Mouse (Mus musculus) gonadal fat pad, adult 2 months (tissue): ENCODE measurements around the gene Rpl18a. TPM values are rescaled to one million over a fixed set of nuclear protein-coding genes. Genes with fewer than 3 reads are reported as not detected.

Experiments
- DNase-seq: peaks from one replicate; pipeline ENCODE4 v3.0.0-alpha.2; 2012; ENCODE audit warnings: low read depth
- polyA plus RNA-seq: library from polyadenylated mRNA; depleted of rRNA; stranded (reverse); fragments of >200 nt; gene quantifications from 2 replicates; pipeline ENCODE4 v1.2.3, GENCODE M21; 2012; rRNA removed

Gene Rpl18a
- polyA plus RNA-seq, 1 experiment, result 3,579 TPM

DNA sequence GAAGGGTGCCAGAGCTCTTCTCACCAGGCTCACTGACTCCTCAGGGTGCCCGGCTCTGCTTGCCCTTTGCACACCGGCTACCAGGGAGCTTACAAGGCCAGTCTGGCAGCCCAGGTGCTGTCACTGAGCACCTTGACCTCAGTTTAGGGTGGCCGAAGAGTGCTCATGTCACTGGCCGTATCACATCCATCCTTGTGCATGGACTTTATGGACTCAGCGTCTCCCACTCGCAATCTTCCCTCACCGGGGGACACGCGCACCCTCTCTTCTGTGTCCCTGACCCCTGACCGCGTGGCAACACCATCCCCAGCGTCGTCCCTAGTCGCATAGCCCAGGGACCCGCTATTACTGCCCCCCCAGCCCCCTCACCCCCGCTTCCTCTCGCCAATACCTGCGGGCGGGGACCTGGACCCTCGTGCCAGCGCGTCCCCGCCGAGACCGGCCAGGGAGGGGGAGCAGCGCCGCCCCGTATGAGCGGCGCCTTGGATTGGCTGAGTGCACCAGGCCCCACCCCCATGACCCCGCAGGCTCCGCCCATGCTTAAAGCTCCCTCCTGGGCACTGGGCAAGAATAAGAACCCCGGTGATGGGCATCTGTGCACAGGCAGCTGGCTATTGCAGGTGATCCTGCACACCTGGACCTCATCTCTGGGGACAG is 40.5 kb downstream of the Rpl18a start:
- DNase-seq, result no peak

- DNase-seq, result no peak
These were observed 41.2 kb downstream of the Rpl18a start for GRCm38 (mm10) chr8:70856028-70856427.

- DNase-seq, result no peak
These were observed 43.3 kb downstream of the Rpl18a start for GRCm38 (mm10) chr8:70853863-70854262.

GRCm38 (mm10) chr8:70852595-70853231 is 44.5 kb downstream of the Rpl18a start:
- no peak for DNase-seq

DNA sequence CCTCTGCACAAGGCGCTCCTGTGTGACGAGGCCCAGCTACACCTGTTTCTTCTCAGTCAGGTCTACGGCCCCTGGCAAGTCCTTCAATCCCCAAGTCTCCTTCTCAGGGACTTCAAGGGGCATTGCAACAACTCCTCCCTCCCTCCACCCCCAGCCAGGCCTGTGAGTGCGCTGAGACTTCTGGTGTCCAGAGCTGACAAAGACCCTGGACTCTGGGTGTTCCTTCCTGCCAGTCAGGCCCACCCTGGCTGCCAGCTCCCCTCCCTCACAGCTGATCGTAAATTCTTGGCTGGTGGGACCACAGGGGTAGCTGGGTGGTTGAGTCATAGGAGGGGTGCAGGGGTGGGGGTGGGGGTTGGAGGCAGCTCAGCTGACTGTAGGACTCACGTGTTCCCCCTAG is 45.4 kb downstream of the Rpl18a start:
- DNase-seq, result no peak

DNA sequence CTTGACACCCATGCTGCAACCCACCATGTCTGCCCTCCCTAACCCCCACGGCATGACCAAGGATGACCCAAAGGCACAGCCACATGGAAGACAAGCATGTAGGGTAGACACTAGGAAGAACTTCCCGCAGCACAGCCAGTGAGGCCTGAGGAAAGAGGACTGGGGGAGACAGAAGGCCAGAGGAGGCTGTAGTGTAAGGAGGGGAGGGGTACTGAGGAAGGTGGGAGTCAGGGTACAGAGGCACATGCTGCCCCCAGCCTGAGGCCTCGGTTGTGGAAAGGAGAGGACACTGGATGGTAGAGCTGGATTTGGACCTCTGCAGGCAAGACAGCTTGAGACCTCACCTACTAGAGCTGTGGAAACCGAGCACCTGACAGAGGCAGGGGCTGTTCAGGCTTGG is 46.3 kb downstream of the Rpl18a start:
- no peak for DNase-seq

- DNase-seq, result no peak
These were observed 46.9 kb downstream of the Rpl18a start for GRCm38 (mm10) chr8:70850132-70850845.

DNA sequence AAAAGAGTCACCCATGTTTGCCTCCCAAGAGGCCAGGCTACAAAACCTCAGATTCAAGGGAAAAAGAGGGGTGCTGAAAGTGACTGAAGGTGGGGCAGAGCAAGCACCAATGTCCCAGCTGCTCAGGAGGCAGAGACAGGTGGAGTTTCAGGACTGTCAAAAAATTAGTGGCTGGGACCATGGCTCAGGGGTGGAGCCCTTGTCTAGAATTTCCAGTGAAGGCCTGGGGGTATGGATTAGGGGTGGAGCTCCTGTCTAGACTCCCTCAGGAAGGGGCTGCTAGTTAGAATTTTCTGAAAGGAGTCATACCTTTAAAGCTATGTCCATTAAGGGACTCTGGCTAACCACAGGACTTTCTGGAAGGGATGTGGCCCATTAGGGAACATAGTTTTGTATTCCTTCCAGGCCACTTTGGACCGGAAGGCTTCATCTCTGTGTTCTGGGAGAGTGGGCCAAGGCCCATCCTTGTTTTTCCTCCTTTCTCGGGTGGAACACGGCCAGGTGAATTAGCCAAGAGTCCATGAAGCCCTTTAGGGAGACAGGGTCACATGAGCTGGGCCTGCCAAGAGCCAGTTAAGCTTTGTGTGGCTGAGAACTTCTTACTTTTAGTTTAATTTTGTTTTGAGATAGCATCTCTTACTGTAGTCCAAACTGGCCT is 47.8 kb downstream of the Rpl18a start:
- DNase-seq, result no peak

GRCm38 (mm10) chr8:70846371-70847154 is 50.6 kb downstream of the Rpl18a start:
- no peak for DNase-seq

DNA sequence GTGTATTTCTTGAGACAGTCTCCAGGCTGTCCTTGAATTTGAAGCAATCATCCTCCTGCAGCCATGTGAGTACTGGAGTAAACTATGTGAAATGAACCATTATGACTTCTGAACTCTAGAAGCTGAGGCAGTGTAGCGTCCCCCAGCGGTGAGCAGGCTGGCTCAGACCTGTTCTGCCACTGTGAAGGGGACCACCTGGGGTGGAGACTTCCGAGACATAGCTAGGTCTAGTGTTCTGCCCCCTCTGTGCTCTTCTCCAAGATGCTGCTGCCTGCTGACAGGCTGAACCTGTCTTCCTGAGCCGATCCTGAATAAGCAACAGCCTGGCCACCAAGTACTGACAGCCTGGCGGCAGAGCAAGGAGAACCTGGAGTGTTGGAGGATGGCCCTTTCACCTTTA is 52.1 kb downstream of the Rpl18a start:
- no peak for DNase-seq

Other genes with a start within 250 kb of the Rpl18a start
- 69.8 and 71.9 TPM in 2 replicates for gene Pgpep1, start 237.0 kb downstream of the Rpl18a start, polyA plus RNA-seq
- 90.7 and 91.6 TPM in 2 replicates for gene Lsm4, start 224.2 kb downstream of the Rpl18a start, polyA plus RNA-seq
- gene Jund, start 198.5 kb downstream of the Rpl18a start, polyA plus RNA-seq, result 170 and 254 TPM in 2 replicates
- 0.55 and 1.0 TPM in 2 replicates for gene Iqcn, start 194.0 kb downstream of the Rpl18a start, polyA plus RNA-seq
- gene Gm3336, start 178.9 kb downstream of the Rpl18a start, polyA plus RNA-seq, result 0.35 and 0.63 TPM in 2 replicates
- gene Pde4c, start 173.7 kb downstream of the Rpl18a start, polyA plus RNA-seq, result 9.4 and 9.9 TPM in 2 replicates
- gene Rab3a, start 142.7 kb downstream of the Rpl18a start, polyA plus RNA-seq, result 55.5 and 56.3 TPM in 2 replicates
- 127 and 143 TPM in 2 replicates for gene Mpv17l2, start 136.5 kb downstream of the Rpl18a start, polyA plus RNA-seq
- gene Pik3r2, start 120.7 kb downstream of the Rpl18a start, polyA plus RNA-seq, result 92.1 and 92.3 TPM in 2 replicates
- 56.6 and 85.2 TPM in 2 replicates for gene Mast3, start 92.4 kb downstream of the Rpl18a start, polyA plus RNA-seq
- gene Il12rb1, start 89.0 kb downstream of the Rpl18a start, polyA plus RNA-seq, result 1.1 and 1.3 TPM in 2 replicates
- 134 and 150 TPM in 2 replicates for gene Arrdc2, start 57.7 kb downstream of the Rpl18a start, polyA plus RNA-seq
- gene Kcnn1, start 34.2 kb downstream of the Rpl18a start, polyA plus RNA-seq, result 4.3 and 5.6 TPM in 2 replicates
- 38.1 and 44.2 TPM in 2 replicates for gene Ccdc124, start 23.5 kb downstream of the Rpl18a start, polyA plus RNA-seq
- 0.46 and 0.69 TPM in 2 replicates for gene Slc5a5, start 4.7 kb downstream of the Rpl18a start, polyA plus RNA-seq
- 27.7 and 32.4 TPM in 2 replicates for gene Map1s, start 8.5 kb upstream of the Rpl18a start, polyA plus RNA-seq